Mouse (Mus musculus) heart, embryonic 11.5 days (tissue): ENCODE data around the gene Wnt5b. TPM values are rescaled to one million over a fixed set of nuclear protein-coding genes. Genes with fewer than 3 reads are reported as not detected.

Source experiments
- ATAC-seq: fragments of 200-750 bp; cut with Nextera tagmentation; replicated peaks from 2 replicates; pipeline ENCODE4 v1.8.0; 2017; ENCODE audit warnings: moderate library complexity; ENCODE audit not compliant: insufficient number of reproducible peaks, low FRiP score, low TSS enrichment
- H3K27ac ChIP-seq: fragments of 300-500 bp; sonication (generic); 2 replicates; pipeline ENCODE4 v1.5.1; 2014; ENCODE audit warnings: mild to moderate bottlenecking, low read depth, low read length
- H3K27me3 ChIP-seq: fragments of 300-500 bp; sonication (generic); 2 replicates; pipeline ENCODE4 v1.6.1; 2014; ENCODE audit warnings: mild to moderate bottlenecking, low read length, mixed read lengths; ENCODE audit not compliant: control insufficient read depth, insufficient read depth
- H3K36me3 ChIP-seq: fragments of 300-500 bp; sonication (generic); 2 replicates; pipeline ENCODE4 v1.6.1; 2014; ENCODE audit warnings: mild to moderate bottlenecking, low read length, moderate library complexity, mixed read lengths; ENCODE audit not compliant: control insufficient read depth, insufficient read depth
- H3K4me1 ChIP-seq: fragments of 300-500 bp; sonication (generic); 2 replicates; pipeline ENCODE4 v1.6.1; 2014; ENCODE audit warnings: low read length; ENCODE audit not compliant: control insufficient read depth, insufficient read depth
- H3K4me2 ChIP-seq: fragments of 300-500 bp; sonication (generic); 2 replicates; pipeline ENCODE4 v1.6.1; 2014; ENCODE audit warnings: mild to moderate bottlenecking, moderate library complexity
- H3K4me3 ChIP-seq: fragments of 300-500 bp; sonication (generic); 2 replicates; pipeline ENCODE4 v1.5.1; 2014; ENCODE audit warnings: low read depth, low read length
- H3K9ac ChIP-seq: fragments of 300-500 bp; sonication (generic); 2 replicates; pipeline ENCODE4 v1.6.1; 2014; ENCODE audit warnings: mild to moderate bottlenecking, low read depth, low read length, moderate library complexity
- H3K9me3 ChIP-seq: fragments of 300-500 bp; sonication (generic); replicated peaks from 2 replicates; pipeline ENCODE4 v1.6.1; 2016; ENCODE audit warnings: low read length; ENCODE audit not compliant: control insufficient read depth
- WGBS: fragments of 180-500 bp; shearing (Covaris S2); extraction: QIAGEN DNeasy Blood & Tissue Kit; methylation state at CpG from one replicate; pipeline ENCODE4 v1.1.7; 2014; ENCODE audit not compliant: insufficient replicate concordance; 5-methylcytosine and 5-hydroxymethylcytosine counted together
- polyA plus RNA-seq: library from polyadenylated mRNA; unstranded; fragments of >200 nt; fragmentation: Nextera tagmentation; extraction: Ambion mirVana; gene quantifications from 2 replicates; pipeline ENCODE4 v1.2.1, GENCODE M21; 2014

Wnt5b gene
- polyA plus RNA-seq, 1 experiment from 2014 or later: 7.3 TPM

DNA sequence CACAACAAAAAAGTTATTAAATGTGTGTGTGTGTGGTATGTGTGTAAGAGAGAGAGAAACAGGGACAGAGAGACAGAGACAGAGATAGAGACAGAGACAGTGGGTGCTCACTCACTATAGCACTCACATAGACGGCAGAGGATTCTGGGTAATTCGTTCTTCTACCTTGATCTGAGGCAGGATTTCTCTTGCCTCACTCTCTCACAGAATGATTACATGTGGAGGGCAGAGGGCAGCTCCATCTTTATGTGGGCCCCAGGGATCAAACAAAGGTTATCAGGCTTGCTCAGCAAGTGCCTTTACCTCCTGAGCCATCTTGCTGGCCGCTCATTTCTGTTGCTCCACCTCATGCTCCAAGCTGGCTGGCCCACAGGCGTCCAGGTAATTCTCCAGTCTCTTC is 109.8 kb downstream of the Wnt5b start:
- H3K36me3 ChIP-seq: no peaks in the 10 kb centered on the region
- ATAC-seq: no peak
- H3K4me3 ChIP-seq: no peak overlapping the region
- H3K9me3 ChIP-seq: no peaks in the 10 kb centered on the region
- no peaks in the 10 kb centered on the region for H3K27me3 ChIP-seq
- H3K4me2 ChIP-seq: no peak overlapping the region
- no peak overlapping the region for H3K27ac ChIP-seq
- no peaks in the 10 kb centered on the region; the same call in 1 of the 2 replicates for H3K4me1 ChIP-seq
- H3K9ac ChIP-seq: no peak overlapping the region
- 79% methylated on average over 4 of the region's 4 CpGs for WGBS

- H3K36me3 ChIP-seq: no peaks in the 10 kb centered on the region
- no peaks in the 10 kb centered on the region for H3K4me1 ChIP-seq
- H3K9ac ChIP-seq: no peak overlapping the region
- H3K9me3 ChIP-seq: no peaks in the 10 kb centered on the region
- no peak overlapping the region for H3K27ac ChIP-seq
- no peak for ATAC-seq
- no peaks in the 10 kb centered on the region for H3K27me3 ChIP-seq
- H3K4me2 ChIP-seq: no peak overlapping the region
- WGBS: 61% methylated on average over 6 of the region's 6 CpGs
- no peak overlapping the region for H3K4me3 ChIP-seq
Observed at GRCm38 (mm10) chr6:119431751-119432324, 112.3 kb downstream of the Wnt5b start.

GRCm38 (mm10) chr6:119430508-119430907 is 113.6 kb downstream of the Wnt5b start:
- Histone ChIP-seq H3K27me3 (no peaks in the 10 kb centered on the region), H3K4me3 (no peak overlapping the region), H3K9me3 (no peaks in the 10 kb centered on the region), H3K9ac (no peak overlapping the region), H3K4me1 (no peaks in the 10 kb centered on the region), H3K36me3 (no peaks in the 10 kb centered on the region), H3K4me2 (no peak overlapping the region), H3K27ac (no peak overlapping the region)
- 0 out of 2 replicates have a peak, but pooled peaks have one; percentile 28 for ATAC-seq
- 24% methylated on average over 2 of the region's 2 CpGs for WGBS

DNA sequence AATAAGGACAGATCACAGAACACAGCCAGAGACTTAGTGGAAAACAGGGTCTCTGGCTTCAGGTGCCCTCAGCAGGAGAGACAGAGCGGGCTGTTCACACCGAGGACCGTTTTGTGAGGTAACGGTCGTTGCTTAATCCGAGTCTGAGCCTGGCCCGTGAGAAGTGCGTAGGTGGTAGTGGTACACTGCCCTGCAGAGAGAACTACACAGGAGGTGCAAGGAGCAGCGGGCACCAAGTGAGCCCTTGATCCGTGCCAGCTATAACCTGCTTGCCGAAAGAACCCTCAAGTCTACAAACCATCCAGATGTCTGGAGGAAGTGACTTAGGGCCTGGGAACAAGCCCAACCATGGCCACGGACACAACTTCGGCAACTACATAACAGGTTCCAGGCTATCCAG is 114.8 kb downstream of the Wnt5b start:
- WGBS: 93% methylated on average over 13 of the region's 13 CpGs
- ATAC-seq: no peak
- Histone ChIP-seq H3K4me3 (no peak overlapping the region), H3K9me3 (no peaks in the 10 kb centered on the region), H3K4me2 (no peak overlapping the region), H3K9ac (no peak overlapping the region), H3K27ac (no peak overlapping the region), H3K4me1 (no peaks in the 10 kb centered on the region), H3K36me3 (no peaks in the 10 kb centered on the region), H3K27me3 (no peaks in the 10 kb centered on the region)

GRCm38 (mm10) chr6:119428611-119429010 is 115.5 kb downstream of the Wnt5b start:
- H3K27ac ChIP-seq: no peak overlapping the region
- no peak for ATAC-seq
- WGBS: 82% methylated on average over 3 of the region's 3 CpGs
- no peak overlapping the region for H3K4me3 ChIP-seq
- no peaks in the 10 kb centered on the region for H3K4me1 ChIP-seq
- no peaks in the 10 kb centered on the region for H3K9me3 ChIP-seq
- H3K9ac ChIP-seq: no peak overlapping the region
- H3K4me2 ChIP-seq: no peak overlapping the region
- no peaks in the 10 kb centered on the region for H3K27me3 ChIP-seq
- no peaks in the 10 kb centered on the region for H3K36me3 ChIP-seq

DNA sequence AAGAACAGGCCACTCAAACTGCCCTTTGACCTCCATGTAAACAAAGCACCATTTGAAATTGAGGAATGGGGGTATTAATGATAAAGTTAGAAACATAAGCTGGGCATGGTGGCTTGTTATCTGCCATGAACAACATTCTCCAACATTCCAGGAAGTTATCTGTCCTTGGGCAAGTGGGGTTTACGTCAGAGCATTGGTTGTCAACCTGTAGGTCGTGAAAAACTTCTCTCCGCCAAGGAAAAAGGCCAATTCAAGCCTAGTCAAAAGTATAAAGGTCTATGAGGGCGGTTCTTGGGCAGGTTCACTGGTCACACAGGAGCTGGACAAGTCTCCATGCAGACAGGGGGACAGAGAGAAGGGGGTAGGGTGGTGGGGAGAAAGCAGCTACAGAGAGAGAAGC is 123.1 kb downstream of the Wnt5b start:
- H3K9me3 ChIP-seq: no peaks in the 10 kb centered on the region
- no peak overlapping the region for H3K27ac ChIP-seq
- H3K4me2 ChIP-seq: no peak overlapping the region
- H3K9ac ChIP-seq: no peak overlapping the region
- H3K36me3 ChIP-seq: no peaks in the 10 kb centered on the region
- ATAC-seq: no peak
- 45% methylated on average over 4 of the region's 4 CpGs for WGBS
- no peak overlapping the region for H3K4me3 ChIP-seq
- H3K4me1 ChIP-seq: peaks cover 12% of the 10 kb centered on the region; the same call in 1 of the 2 replicates
- H3K27me3 ChIP-seq: no peaks in the 10 kb centered on the region

DNA sequence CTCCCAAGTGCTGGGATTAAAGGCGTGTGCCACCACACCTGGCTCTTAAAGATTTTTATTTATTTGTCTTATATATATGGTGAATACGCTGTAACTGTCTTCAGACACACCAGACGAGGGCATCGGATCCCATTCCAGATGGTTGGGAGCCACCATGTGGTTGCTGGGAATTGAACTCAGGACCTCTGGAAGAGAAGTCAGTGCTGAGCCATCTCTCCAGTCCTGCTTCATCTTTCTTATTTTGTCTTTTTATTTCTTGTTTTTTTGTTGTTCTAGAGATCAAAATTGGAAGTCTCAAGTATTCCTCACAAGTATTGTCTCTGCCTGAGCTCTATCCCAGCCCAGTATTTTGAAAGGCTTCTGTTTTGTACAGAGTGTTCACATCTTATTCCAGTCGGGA is 123.8 kb downstream of the Wnt5b start:
- ATAC-seq: no peak
- WGBS: 83% methylated on average over 5 of the region's 5 CpGs
- no peaks in the 10 kb centered on the region for H3K36me3 ChIP-seq
- peaks cover 12% of the 10 kb centered on the region; the same call in 1 of the 2 replicates for H3K4me1 ChIP-seq
- H3K4me2 ChIP-seq: no peak overlapping the region
- no peaks in the 10 kb centered on the region for H3K27me3 ChIP-seq
- H3K9ac ChIP-seq: no peak overlapping the region
- no peaks in the 10 kb centered on the region for H3K9me3 ChIP-seq
- no peak overlapping the region for H3K27ac ChIP-seq
- H3K4me3 ChIP-seq: no peak overlapping the region

DNA sequence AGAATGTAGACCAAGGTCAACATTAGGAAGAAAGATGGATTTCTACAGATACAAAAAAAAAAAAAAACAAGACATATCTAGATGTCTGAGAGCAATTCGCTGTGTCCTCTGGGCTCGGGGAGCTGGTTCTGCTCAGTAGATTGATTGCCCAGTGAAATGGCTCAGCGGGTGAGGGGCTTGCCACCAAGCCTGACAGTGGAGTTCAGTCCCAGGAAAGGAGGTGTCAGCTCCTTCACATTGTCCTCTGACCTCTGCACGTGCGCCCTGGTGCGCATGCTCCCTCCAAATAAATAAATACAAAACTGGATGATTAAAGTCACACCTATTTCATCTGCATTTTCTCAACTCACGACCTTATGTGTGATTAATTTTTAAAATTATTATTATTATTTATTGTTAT is 124.7 kb downstream of the Wnt5b start:
- Histone ChIP-seq H3K27me3 (no peaks in the 10 kb centered on the region), H3K4me1 (peaks cover 12% of the 10 kb centered on the region; the same call in 1 of the 2 replicates), H3K27ac (no peak overlapping the region), H3K36me3 (no peaks in the 10 kb centered on the region), H3K9me3 (no peaks in the 10 kb centered on the region), H3K4me3 (no peak overlapping the region), H3K9ac (no peak overlapping the region), H3K4me2 (no peak overlapping the region)
- WGBS: 67% methylated on average over 7 of the region's 7 CpGs
- ATAC-seq: no peak
